Mouse (Mus musculus) CD4-positive, CD25-positive, alpha-beta regulatory T cell, adult 4 months (primary cell): ENCODE data around the gene Prr5l. TPM values are rescaled to one million over a fixed set of nuclear protein-coding genes. Genes with fewer than 3 reads are reported as not detected.

ENCODE experiments used
- polyA plus RNA-seq, 2 experiments: library from polyadenylated mRNA; unstranded; fragments of 100-300 nt; shearing (Covaris generic); gene quantifications; one replicate each; pipeline ENCODE4 v1.2.1; 2017

Gene Prr5l
- polyA plus RNA-seq, 2 experiments from 2014 or later: 1.5 to 3.1 TPM

Other genes starting within 250 kb of the Prr5l start
- gene Rag1, start 233.5 kb downstream of the Prr5l start, polyA plus RNA-seq: not detected
- gene B230118H07Rik, start 233.5 kb downstream of the Prr5l start, polyA plus RNA-seq: 1 to 10 TPM in 1 of 2 experiments, under 1 TPM in 1; 0.82 to 3.5 TPM
- gene Traf6, start 204.6 kb downstream of the Prr5l start, polyA plus RNA-seq: 10 to 100 TPM; 13.2 to 15.5 TPM
- gene Commd9, start 3.2 kb upstream of the Prr5l start, polyA plus RNA-seq: 10 to 100 TPM; 27.8 to 37.1 TPM